Mouse (Mus musculus) left cerebral cortex, postnatal 36 days (tissue): ENCODE results near the gene Bcar1. TPM values are rescaled to one million over a fixed set of nuclear protein-coding genes. Genes with fewer than 3 reads are reported as not detected.
A peak's percentile ranks its signal among the peaks of the same experiment; 100 is the strongest.

Source experiments
- DNase-seq, 2 experiments: peaks; one replicate each; pipeline ENCODE4 v3.0.0; 2021 to 2022; ENCODE audit warnings: low spot score in 2 of 2, mixed read lengths in 1 of 2
- intact Hi-C: fragments of 180-260 bp; cut with DNase I; formaldehyde crosslinking; loops from one replicate; pipeline ENCODE4 v1.15.1; 2025
- total RNA-seq, 2 experiments: library from RNA; stranded (reverse); gene quantifications; 2 replicates each; pipeline ENCODE4 v1.2.3; 2021

Bcar1 gene
- total RNA-seq, 2 experiments from 2014 or later: 51.8 to 53.9 TPM

DNA sequence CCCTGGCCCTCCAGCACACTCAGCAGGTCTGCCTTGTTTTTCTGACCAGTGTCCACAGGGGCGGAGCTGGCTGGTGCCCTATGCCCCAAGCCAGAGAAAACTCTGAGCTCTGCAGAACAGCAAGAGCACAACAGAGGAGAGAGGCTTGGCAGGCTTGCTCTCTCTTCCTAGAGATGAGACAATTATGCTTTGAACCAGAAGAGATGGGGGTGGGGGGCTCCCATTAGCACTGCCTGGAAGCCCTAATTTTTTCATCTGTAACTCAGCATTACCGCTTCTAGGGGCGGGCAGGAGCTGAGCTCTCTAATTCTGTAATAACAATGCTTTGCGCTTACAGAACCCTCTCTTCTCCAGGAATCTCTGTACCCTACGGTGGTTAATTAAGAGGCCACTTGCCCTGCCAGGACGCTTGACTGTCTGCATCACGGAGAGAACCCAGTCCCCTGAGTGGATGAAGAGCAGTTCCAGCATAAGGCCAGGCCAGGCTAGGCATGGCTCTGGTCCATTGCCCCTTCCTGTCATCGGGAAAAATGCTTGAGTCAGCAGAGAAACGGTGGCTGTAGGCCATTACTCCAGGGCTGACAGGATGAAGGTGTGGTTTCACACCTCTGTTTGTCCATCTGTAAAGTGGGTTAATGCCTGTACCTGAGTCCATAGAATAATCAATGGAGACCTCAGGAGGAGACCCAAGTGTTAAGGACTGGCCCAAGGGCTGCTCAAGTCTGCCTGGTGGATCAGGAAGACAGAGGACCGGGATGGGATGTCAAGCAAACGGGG is 1.2 kb downstream of the Bcar1 start:
- no peak for DNase-seq
- intact Hi-C loops: loop anchor here (5.0 kb wide), 1 partner anchor 65 kb away; no protein-coding TSS in a partner anchor

DNA sequence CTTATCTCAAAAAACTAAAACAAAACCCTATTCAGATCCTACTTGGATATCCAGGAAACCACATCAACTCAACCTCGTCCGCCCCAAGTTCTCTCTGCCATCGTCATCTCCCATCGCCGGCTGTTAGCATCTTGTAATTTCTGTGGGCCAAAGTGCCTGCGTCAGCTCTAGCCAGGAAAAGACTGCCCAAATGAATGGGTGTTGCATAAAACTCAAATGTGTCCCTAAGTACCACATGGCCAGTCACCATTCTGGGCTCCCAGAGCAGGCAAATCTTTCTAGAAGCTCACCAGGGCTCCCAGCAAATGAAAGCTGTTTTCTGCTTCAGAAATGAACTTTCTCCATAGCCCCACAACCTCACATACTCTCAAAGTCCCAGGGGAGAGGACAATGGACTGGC is 2.1 kb downstream of the Bcar1 start:
- intact Hi-C loops: loop anchor here (5.0 kb wide), 1 partner anchor 66 kb away; no protein-coding TSS in a partner anchor
- peak in 1 of 2 experiments; percentile 24 for DNase-seq

DNA sequence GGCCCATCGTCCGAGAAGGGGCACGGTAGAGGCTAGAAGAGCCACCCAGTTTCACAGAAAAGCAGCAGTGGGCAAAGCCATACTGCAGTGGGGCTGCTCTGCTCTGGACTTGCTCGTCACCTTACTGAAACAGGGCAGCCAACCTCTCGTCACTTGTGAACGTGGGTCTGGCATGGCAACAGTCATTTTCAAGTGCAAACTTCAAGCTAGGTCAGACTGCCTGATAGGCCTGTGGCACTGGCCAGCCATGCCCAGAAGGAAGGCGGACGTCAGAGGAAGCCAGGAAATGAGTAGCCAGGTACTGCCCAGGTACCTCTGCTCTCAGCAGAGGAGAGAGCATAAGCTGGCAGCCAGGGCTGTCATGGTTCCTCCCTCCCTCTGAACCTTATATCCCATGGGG is 2.6 kb downstream of the Bcar1 start:
- intact Hi-C loops: loop anchor here (5.0 kb wide), 1 partner anchor 66 kb away; no protein-coding TSS in a partner anchor

DNA sequence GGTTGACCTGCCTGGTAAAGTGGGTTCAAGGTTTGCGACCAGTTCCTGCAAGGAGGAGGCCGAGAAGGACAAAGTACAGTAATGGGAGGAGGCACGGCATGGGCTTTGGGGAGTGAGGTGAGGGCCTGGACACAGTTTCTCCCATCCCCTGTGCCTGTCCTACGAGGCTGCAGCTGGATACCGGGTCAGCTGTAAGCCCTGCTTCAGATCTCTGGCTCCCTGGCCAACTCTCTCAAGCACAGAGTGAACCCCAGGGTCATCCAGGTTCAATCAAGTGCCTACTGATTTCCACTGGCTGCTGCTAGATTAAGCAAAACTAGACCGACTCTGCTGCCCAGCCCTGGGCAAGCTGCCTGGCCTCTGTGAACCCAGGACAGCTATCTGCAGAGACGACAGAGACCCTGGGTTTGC is 3.3 kb downstream of the Bcar1 start:
- intact Hi-C loops: loop anchor here (5.0 kb wide), 1 partner anchor 67 kb away; no protein-coding TSS in a partner anchor
- DNase-seq: no peak

More for the DNA sequence above, 2.6 kb downstream of the Bcar1 start:
- DNase-seq: no peak

DNA sequence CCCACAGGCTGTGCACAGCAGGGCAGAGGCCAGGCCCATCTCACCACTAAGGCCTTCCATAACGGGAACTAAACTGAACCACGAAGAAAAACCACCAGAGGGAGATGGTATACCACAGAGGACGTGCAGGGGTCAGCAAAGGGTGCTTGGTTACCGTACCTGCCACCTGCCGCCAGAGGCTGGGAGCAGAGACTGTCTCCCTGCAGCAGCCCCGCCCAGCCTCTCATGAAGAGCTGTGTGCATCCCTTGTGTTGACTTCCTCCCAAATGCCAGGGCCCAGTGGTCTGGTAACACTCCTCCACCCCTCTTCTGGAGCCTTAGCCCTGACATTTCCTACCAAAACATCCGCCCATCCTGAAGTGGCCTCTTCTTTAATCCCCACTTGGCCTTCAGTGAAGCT is 4.0 kb downstream of the Bcar1 start:
- DNase-seq: no peak
- intact Hi-C loops: loop anchor here (5.0 kb wide), 1 partner anchor 68 kb away; no protein-coding TSS in a partner anchor

DNA sequence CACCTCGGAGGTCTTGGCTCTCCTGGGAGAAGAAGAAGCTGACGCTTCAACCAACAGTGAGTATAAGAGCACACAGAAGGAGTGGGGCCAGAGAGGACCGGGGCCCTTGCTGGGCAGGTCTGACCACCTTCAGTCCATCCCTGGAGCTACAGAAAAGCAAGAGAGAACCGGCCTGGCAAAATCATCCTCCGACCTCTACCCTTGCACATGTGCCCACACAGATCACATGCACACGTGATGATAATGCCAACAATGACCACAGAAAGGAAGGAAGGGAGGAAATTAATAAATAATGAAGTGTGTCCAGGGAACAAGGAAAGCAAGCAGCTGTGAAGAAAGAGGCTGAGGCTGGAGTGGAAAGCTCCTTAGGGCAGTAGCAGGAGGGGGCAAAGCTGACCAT is 4.7 kb downstream of the Bcar1 start:
- intact Hi-C loops: no loop called here
- DNase-seq: no peak

DNA sequence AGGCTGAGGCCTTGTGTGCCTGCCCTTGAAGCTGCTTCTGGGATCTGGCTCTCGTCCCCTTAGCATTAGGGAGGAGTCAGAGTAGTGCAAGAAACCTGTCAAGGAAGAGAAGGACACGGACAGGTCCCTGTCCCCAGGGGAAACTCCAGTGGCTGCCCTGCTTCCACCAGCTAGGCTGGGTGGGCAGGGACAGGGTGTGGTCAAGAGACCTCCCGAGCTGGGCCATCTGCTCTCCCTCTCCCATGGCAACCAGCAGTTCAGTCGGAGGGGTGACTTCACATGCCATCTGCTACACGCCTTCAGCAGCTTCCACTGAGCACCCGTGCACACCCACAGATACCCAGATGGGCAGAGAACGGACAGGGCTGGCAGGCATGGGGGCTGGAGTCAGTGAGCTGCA is 7.3 kb downstream of the Bcar1 start:
- intact Hi-C loops: no loop called here
- DNase-seq: peak in 1 of 2 experiments; percentile 70

DNA sequence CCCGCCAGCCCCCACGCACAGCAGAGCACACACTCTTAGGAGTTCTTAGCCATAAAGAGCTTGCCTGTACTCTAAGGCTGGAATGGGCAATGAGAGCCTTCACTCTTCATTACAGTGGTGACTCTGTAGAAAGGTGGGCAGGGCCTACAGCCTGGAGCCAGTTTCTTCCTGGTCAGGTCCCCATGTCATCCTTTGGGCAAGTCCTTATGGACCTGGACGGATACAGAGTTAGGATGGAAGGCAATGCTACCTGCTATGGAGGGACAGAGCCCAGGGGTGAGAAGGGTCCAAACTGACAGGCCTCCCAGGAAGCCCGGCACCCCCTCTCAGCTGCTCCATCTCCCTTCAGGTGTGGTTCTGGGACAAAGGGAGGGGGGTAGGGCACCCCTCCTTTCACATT is 7.8 kb downstream of the Bcar1 start:
- no peak for DNase-seq

DNA sequence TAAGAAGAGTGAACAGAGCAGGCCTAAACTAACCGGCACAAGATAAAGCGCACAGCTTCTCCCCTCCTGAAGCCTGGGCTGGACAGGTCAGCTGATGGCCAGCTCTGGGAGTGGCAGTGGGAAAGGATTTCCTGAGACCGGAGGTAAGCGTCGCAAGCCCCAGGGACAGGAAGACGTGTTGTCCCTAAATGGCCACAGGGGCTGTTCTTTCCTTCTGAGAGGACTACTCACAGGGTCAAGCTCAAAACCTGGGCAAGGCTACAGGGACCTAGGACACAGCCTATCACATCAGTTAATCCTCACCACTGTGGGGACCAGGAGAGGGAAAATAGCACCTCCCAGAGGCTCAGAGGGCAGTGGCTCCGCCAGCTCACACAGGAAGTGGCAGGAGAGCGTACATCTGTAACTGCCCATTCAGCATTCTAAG is 8.3 kb downstream of the Bcar1 start:
- intact Hi-C loops: no loop called here
- DNase-seq: no peak

More for the DNA sequence above, 7.8 kb downstream of the Bcar1 start:
- intact Hi-C loops: no loop called here

DNA sequence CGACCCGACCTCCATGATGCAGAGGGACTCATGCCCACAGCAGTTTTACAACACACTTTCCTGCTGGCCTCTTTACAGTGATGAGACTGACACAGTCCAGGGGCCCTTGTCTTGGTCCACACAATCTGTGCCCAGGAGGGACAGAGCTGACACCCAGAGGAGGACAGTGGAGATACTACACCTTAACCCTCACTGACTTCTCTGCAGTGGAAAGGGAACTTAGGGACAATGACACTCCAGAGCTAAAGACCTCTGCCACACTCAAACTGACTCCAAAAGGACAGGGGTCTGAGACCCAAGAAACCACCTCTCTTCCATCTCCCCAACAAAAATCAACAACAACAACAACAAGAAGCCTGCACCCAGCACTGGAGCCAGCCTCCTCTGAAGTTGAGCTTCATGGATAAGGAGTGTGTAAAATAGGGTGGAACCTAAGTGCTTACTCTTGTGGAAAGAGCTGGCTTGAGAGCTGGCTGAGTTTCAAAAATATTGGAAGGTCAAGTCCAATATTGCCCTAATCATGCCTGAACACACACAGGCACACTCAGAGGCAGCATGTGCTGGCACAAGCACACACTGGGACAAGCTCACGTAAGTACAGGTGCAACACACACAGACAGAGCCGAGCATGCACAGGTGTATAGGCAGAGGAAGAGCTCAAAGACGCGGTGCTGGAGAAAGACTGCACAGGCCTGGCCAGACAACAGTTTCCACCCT is 9.2 kb downstream of the Bcar1 start:
- intact Hi-C loops: no loop called here
- DNase-seq: no peak

DNA sequence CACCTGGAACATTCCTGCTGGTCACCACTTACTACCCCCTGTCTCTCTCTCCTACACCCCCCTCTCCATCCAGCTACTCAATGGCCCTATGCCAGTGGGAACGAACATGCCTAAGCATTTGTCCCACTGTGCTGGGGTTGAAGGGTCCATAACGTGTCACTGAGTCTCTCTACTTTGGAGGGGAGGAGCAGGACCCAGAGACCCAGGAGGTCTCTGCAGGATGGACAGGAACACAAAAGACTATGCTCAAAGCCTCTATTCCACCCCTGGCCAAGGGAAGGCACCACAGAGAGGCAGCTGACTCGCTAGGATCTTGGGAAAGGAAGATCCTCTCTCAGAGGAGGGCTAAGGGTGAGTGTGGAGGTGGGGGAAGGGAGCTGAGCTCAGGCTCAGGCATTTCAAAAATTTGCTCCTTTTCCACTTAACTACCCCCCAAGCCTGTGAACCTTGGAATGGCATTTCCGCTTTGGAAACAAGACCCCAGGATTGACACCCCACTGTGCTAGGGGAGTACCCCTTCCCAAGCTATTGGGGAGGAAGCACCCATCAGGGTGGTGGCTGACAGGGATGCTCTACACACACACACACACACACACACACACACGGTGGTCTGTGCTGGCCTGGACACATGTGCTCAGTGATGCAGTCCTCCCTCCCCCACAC is 9.9 kb downstream of the Bcar1 start:
- intact Hi-C loops: no loop called here
- peak in 1 of 2 experiments; percentile 4 for DNase-seq

DNA sequence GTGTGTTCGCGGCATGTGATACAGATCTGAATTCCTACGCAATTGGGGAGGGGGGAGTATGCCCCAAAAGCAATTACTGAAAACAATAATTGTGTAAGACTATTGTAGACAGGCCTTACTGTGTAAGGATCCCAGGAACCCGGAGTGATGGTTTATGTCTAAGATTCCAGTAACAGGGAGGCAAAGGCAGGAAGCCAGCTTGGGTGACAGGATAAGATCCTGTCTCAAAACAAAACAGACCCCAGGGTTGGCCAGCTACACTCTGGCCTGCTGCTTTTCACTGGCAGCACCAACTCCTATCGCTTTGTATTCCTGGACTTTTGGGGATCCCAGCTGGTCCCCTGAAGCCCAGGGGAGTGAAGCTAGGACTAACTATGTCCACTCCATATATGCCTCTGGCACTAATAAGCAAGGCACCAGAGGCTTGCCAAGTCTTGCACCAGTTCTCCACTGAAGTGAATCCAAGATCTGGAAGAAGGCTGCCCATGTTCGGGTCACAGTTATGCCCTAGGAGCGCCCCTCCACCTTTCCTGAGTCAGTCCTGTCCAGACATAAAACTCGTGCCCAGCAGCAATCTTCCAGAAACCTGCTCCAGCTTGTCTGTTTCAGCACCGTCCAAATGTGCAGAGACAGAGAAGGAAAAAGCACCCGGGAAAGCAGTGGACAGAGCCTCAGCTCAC is 11.1 kb downstream of the Bcar1 start:
- intact Hi-C loops: no loop called here
- peak in 1 of 2 experiments; percentile 2 for DNase-seq

DNA sequence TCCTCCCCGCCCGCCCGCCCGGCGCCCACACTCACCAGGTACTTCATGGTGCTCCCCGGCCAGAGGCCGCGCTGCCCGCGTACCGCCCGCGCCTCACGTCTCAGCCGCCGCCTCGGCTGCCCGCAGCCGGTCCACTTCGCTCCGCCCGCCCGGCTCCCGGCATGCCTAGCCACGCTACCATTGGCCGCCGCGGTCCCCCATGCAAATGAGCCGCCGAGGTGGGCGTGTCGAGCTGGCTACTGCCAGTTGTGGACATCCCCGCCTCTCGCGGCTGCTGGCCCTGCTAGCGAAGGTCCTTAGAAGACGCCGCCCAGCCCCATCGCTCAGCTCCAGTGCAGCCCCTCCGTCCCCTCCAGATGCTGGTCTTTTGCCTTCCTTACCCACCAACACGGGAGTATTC is 11.6 kb downstream of the Bcar1 start:
- intact Hi-C loops: no loop called here
- DNase-seq: peak; percentile 95 to 97

DNA sequence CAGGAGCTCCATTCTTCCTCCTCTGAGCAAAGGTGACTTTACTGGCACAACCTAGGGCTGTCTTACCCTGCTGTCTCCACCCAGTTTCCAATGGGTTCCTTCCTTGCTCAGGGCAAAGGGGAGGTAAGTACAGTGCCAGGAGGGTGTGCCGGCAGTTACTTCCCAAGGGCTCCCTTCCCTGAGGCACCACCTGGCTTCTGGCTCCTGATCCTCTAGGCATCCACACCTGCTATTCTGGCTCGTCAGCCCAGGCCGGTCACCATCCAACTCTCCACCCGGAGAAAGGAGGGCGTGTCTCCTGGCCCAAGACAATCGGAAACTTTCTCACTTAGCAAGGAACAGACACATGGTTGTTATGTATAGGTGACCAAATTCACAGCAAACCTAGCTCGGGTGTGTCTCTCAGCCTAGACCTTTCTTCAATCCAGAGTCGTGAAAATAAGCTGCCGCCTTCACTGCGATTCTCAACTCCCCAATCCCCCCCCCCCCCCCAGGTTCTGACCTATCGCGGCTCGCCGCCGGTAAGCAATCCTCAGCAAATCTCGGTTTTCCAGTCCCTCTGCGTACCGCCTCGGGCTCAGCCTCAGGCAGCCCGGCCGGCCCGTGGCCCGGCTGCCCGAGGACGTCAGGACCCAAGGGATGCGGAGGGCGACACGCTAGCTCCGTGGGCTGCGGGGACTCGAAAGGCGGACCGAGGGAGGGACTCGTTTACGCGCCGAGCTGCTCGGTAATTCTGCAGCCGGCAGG is 12.2 kb downstream of the Bcar1 start:
- DNase-seq: peak in 1 of 2 experiments; percentile 4
- intact Hi-C loops: no loop called here

DNA sequence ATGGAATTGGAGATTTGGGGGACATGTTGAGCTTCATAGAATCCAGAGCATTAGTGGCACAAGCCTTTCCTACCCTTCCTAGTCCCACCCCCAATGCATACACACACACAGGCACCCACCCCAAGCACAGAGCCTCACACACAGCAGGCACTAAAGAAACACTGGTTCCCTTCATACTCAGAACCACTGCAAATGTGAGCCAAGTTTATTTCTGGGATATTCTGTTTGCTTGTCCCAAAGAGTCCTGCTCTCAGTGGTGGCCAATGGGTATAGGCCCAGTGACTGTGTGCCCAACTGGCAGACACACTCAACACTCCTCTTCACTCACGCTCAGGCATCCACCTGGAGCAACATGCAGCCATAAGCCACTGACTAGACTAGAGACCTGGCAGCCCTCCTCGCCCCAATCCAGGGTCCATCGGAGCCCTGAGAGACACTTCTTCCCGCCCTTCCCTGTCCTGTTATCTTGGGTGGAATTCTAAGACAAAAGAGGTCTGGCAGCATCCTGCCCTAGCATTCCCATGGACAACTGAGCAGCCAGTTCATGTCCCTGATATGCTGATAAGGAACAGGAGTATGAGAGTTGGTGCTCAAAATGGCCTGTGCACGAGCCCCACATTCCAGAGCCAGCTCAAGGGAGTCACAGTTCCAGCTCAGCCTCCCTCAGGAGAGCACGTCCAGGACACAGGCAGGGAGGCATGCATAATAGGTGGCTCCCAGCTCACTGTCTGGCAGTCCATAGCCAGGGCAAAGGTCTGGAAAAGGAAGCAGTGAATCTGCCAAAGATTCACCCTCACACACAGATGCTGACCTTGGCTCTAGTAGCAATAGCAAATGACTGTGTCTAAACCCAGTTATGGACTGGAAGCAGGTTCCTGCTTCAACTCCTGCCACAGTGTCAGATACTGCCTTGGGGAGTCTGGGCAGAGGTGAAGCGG is 14.1 kb downstream of the Bcar1 start:
- peak in 1 of 2 experiments; percentile 3 for DNase-seq
- intact Hi-C loops: no loop called here

DNA sequence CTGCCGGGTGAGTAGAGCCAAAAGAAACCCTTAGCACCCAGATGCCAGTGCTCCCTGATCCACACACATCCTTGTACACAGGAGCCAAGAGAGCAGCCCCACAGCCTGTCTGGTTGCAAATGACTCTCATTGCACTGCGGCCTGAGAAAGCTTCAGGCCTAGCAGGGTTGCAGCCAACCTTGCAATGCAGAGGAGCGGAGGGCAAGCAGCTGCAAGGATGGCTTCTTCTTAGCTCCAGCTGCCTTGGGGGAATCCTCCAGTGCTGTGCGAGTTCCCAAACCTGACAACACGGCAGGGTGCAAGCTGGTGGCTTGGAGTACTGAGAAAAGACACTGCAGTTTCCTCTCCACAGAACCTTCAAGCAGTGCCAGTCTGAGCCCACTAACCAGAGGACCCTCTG is 15.1 kb downstream of the Bcar1 start:
- DNase-seq: peak in 1 of 2 experiments; percentile 3
- intact Hi-C loops: no loop called here

DNA sequence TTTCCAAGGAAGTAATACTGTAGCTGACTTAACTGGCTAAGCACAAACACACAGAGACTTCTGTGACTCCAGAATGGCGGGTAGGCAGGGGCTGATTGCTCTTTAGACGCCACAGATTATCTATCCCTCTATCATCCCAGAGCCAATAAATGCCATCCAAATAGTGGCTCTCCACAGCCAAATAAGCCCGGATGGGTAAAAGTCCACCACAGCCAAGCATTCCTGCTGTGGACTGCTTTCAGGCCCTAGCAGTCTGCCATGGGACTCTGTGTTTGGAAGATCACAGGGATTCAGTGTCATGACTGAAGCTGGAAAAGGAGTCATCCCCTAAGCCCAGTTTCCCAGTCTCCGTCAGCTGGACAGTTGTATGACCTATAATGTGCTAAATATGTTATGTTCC is 16.1 kb downstream of the Bcar1 start:
- intact Hi-C loops: no loop called here
- DNase-seq: no peak
